Mouse (Mus musculus) bone marrow, adult 2 months (tissue): ENCODE results near the gene Lcp1.

Experiments
- CTCF ChIP-seq: fragments of 200-500 bp; IDR thresholded peaks from 2 replicates; pipeline ENCODE4 v1.5.1; 2011; ENCODE audit warnings: low read length, control low read depth; ENCODE audit not compliant: control insufficient read depth, insufficient read depth
- POLR2A ChIP-seq: fragments of 200-500 bp; IDR thresholded peaks from 2 replicates; pipeline ENCODE4 v1.6.1; 2011; ENCODE audit warnings: low read depth, mild to moderate bottlenecking, control low read depth, low read length, borderline replicate concordance; ENCODE audit not compliant: control insufficient read depth

DNA sequence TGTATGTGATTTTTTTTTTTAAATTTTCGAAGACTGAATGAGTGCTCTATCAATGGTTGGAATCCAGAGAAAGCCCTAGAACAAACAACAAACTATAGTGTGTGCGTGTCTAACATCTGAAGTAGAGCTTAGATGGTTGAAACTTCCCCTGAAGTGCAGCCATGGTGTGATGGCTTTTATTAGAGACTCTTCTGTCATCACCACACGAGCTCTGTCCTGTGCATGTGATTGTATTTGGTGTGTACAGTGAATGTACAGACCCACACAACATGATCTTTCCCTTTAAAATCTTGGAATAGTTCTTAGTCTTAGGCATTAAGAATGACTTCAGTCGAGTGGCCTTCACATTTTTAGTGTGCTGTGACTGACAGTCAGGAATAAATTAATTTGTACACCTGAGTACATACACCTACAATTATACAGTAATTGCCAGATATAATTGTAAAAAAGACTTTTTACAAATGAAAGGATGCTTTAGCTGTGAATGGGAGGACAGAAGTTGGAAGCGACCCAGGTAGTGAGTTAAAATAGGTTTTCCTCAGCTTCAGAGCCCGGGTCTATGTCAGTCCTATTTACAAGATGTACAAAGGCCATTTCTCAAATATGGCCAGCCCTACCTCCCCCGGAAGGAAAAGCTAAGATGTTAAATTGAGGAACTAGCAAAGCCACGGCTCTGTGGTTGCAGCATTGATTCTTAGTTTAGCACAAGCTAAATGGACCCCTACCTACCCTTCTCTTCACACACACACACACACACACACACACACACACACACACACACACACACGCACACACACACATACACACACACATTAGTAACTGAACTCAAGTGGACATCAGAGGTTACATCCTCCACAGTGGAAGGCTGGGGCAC, 50.4 kb downstream of the Lcp1 start:
- no peak for TF ChIP-seq POLR2A
- no peak for TF ChIP-seq CTCF
